Mouse (Mus musculus) liver, postnatal 0 days (tissue): ENCODE measurements around the gene Sv2a. TPM values are rescaled to one million over a fixed set of nuclear protein-coding genes. Genes with fewer than 3 reads are reported as not detected.
"Not testable (repeated sequence)": the region's sequence is repeated elsewhere in the genome, so short reads cannot be mapped to it uniquely, and the experiment has no call there.

ENCODE experiments used
- ATAC-seq: fragments of 200-750 bp; cut with Nextera tagmentation; 2 replicates; pipeline ENCODE4 v1.8.0; 2017; ENCODE audit warnings: mild to moderate bottlenecking, moderate library complexity
- DNase-seq: peaks from one replicate; pipeline ENCODE4 v3.0.0-alpha.2; 2016
- H3K27ac ChIP-seq: fragments of 300-500 bp; sonication (generic); 2 replicates; pipeline ENCODE4 v1.5.1; 2014; ENCODE audit warnings: antibody characterized with exemption, moderate library complexity, mild to moderate bottlenecking, low read depth
- H3K27me3 ChIP-seq: fragments of 300-500 bp; sonication (generic); 2 replicates; pipeline ENCODE4 v1.6.1; 2014; ENCODE audit warnings: low read length, control low read depth, mixed read lengths; ENCODE audit not compliant: insufficient read depth
- H3K36me3 ChIP-seq: fragments of 300-500 bp; sonication (generic); replicated peaks from 2 replicates; pipeline ENCODE4 v1.6.1; 2014; ENCODE audit warnings: mild to moderate bottlenecking, control low read depth, low read length, moderate library complexity, mixed read lengths; ENCODE audit not compliant: insufficient read depth
- H3K4me1 ChIP-seq: fragments of 300-500 bp; sonication (generic); 2 replicates; pipeline ENCODE4 v1.6.1; 2014; ENCODE audit warnings: antibody characterized with exemption, mild to moderate bottlenecking, control low read depth; ENCODE audit not compliant: insufficient read depth
- H3K4me2 ChIP-seq: fragments of 300-500 bp; sonication (generic); 2 replicates; pipeline ENCODE4 v1.6.1; 2014; ENCODE audit warnings: low read depth, mild to moderate bottlenecking, low read length, moderate library complexity, mixed read lengths
- H3K4me3 ChIP-seq: fragments of 300-500 bp; sonication (generic); 2 replicates; pipeline ENCODE4 v1.5.1; 2014; ENCODE audit warnings: low read depth, low read length
- H3K9ac ChIP-seq: fragments of 300-500 bp; sonication (generic); replicated peaks from 2 replicates; pipeline ENCODE4 v1.6.1; 2014; ENCODE audit warnings: mild to moderate bottlenecking, moderate library complexity
- H3K9me3 ChIP-seq: fragments of 300-500 bp; sonication (generic); 2 replicates; pipeline ENCODE4 v1.6.1; 2016; ENCODE audit warnings: mild to moderate bottlenecking, control low read depth, low read length, mixed read lengths
- CTCF ChIP-seq: sonication (generic); IDR thresholded peaks from 2 replicates; pipeline ENCODE4 v1.5.1; 2016; ENCODE audit warnings: antibody characterized with exemption, low read depth
- EP300 ChIP-seq: IDR thresholded peaks from 2 replicates; pipeline ENCODE4 v1.6.1; 2016; ENCODE audit warnings: antibody characterized with exemption, low read depth, mild to moderate bottlenecking
- WGBS: fragments of 180-500 bp; shearing (Covaris S2); extraction: QIAGEN DNeasy Blood & Tissue Kit; methylation state at CpG from one replicate; pipeline ENCODE4 v1.1.7; 2014; ENCODE audit not compliant: insufficient replicate concordance; 5-methylcytosine and 5-hydroxymethylcytosine counted together
- polyA plus RNA-seq: library from polyadenylated mRNA; unstranded; fragments of >200 nt; fragmentation: Nextera tagmentation; extraction: Ambion mirVana; gene quantifications from 2 replicates; pipeline ENCODE4 v1.2.1, GENCODE M21; 2015

Gene Sv2a
- polyA plus RNA-seq, 1 experiment from 2014 or later = 0.08 TPM

DNA sequence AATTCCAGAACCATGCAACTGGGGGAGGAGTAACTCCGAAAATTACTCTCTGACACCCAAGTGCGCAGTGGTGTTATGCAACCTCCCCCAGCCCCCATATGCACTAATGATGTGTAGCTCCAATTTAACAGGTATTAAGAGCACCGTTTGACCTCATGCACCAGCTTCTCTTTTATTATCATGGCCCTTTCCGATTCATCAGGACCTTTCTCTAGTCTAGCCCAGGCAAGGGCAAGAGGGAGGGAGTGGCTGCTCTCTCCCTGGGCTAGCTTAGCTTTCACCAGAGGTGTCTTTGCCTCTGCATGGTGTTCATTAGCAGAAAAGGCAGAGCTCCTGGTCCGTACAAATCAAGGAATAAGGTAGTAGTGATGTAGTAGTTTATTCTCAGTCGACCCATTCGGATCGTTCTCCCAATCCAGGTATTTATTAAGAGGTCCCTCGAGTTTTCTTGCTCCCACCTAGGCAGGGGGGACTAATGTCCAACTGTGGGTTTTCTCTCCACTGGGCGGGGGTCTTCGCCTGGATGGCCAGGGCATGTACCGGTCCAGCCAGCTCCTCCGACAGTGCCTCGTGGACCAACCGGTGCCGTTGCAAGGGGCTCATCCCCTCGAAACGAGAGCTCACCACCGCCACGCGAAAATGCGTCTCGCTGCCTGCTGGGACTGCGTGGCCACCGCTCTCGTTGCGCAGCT lies 15.6 kb downstream of the Sv2a start:
- H3K9ac ChIP-seq = peak overlapping the region; percentile 61
- TF ChIP-seq CTCF (no peak), EP300 (no peak)
- peak overlapping the region; percentile 55 for H3K4me3 ChIP-seq
- ATAC-seq (no peak), DNase-seq (no peak)
- no peaks in the 10 kb centered on the region for H3K36me3 ChIP-seq
- H3K4me2 ChIP-seq = peak overlapping the region; percentile 85
- H3K27me3 ChIP-seq = no peaks in the 10 kb centered on the region
- H3K4me1 ChIP-seq = peaks cover 15% of the 10 kb centered on the region
- H3K27ac ChIP-seq = peak overlapping the region; percentile 88; the same call in 1 of the 2 replicates
- WGBS = 21% methylated on average over 27 of the region's 27 CpGs
- no peaks in the 10 kb centered on the region; the same call in 1 of the 2 replicates for H3K9me3 ChIP-seq

DNA sequence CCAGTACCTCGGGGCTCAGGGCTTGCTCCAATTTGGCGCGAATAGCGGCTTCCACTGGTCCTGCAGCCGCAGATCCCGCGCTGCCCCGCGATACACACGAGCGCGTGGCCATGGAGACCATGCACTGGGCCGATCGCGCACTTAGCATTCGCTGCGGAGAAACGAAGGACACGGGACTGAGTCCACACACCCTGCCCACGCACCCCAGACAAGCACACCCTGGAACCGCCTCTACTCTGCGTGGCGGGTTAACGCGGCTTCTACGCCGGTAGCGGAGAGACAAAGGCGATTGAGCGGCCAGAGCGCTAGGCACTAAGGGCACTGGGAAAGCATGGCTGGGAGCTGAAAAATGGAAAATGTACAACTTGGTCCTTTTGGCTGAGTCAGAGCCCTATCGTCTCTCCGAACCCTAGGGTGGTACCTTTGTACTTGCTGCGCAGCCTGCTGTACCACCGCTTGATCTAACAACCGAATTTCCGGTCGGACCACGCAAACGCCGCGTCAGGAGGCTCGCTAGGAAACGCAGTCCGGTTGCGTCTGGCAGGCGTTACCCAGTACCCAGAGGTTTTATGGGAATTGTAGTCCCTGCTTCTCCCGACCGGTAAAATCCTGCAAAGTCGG lies 16.3 kb downstream of the Sv2a start:
- Histone ChIP-seq H3K9ac (peak overlapping the region; percentile 61), H3K27ac (peak overlapping the region; percentile 88), H3K4me2 (peak overlapping the region; percentile 85), H3K4me1 (peaks cover 15% of the 10 kb centered on the region), H3K4me3 (peak overlapping the region; percentile 55), H3K36me3 (no peaks in the 10 kb centered on the region), H3K27me3 (no peaks in the 10 kb centered on the region), H3K9me3 (no peaks in the 10 kb centered on the region; the same call in 1 of the 2 replicates)
- DNase-seq (peak; percentile 87), ATAC-seq (peak; percentile 89)
- peak; percentile 49; the same call in 1 of the 2 replicates for TF ChIP-seq EP300
- peak; percentile 22; the same call in 1 of the 2 replicates for TF ChIP-seq CTCF
- under 1% methylated on average over 50 of the region's 50 CpGs for WGBS

DNA sequence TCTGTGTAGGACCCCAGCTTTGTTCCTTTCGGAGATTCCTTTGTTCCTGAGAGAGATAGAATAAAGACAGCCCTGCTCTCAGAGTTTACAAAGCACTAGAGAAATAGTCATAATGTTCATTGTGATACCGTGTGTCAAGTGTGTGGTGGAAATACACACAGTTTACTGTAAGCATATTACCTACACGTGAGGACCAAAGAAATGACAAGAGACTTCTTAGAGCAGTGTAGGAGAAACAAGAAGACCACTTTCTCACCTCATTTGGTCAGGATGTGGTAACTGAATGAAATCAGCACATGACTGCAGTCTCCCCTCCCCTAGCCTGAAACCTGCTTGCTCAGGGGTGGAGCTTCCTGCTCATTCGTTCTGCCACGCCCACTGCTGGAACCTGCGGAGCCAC lies 17.2 kb downstream of the Sv2a start:
- no peaks in the 10 kb centered on the region; the same call in 1 of the 2 replicates for H3K9me3 ChIP-seq
- peak; percentile 22 for ATAC-seq
- no peak for DNase-seq

DNA sequence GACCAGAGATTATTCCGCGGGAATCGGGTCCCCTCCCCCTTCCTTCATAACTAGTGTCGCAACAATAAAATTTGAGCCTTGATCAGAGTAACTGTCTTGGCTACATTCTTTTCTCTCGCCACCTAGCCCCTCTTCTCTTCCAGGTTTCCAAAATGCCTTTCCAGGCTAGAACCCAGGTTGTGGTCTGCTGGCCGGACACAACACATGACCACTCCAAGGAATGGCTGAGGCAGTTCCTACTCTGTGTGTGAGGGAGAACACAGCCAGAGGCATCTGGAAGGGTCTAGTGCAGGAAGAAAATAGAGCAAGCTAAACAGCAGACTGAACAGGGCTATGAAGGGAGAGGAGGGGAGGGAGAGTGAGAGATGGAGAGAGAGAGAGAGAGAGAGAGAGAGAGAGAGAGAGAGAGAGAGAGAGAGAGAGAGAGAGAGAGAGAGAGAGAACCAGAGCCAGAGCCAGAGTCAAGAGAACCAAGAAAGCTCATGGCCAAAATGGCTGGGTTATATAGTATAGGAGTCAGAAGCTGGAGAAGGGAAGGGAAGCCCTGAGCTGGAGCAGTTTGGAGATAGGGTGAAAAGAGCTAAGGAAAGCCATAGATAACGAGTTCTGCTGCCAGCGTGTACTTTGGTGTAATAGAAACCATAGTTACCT lies 17.8 kb downstream of the Sv2a start:
- ATAC-seq, H3K9me3 ChIP-seq, H3K27me3 ChIP-seq, H3K4me2 ChIP-seq, H3K4me3 ChIP-seq, DNase-seq, H3K27ac ChIP-seq, H3K9ac ChIP-seq, H3K36me3 ChIP-seq: not testable (repeated sequence)
- WGBS = 30% methylated on average over 5 of the region's 8 CpGs
- H3K4me1 ChIP-seq = peaks cover 15% of the 10 kb centered on the region

More for the DNA sequence above, 17.2 kb downstream of the Sv2a start:
- 15% methylated on average over 6 of the region's 6 CpGs for WGBS
- Histone ChIP-seq H3K36me3 (no peaks in the 10 kb centered on the region), H3K27me3 (no peaks in the 10 kb centered on the region), H3K4me1 (peaks cover 15% of the 10 kb centered on the region), H3K4me3 (peak overlapping the region; percentile 55), H3K9ac (peak overlapping the region; percentile 51; the same call in 1 of the 2 replicates), H3K27ac (peak overlapping the region; percentile 20; the same call in 1 of the 2 replicates), H3K4me2 (peak overlapping the region; percentile 85)
- TF ChIP-seq EP300 = no peak
- no peak for TF ChIP-seq CTCF

DNA sequence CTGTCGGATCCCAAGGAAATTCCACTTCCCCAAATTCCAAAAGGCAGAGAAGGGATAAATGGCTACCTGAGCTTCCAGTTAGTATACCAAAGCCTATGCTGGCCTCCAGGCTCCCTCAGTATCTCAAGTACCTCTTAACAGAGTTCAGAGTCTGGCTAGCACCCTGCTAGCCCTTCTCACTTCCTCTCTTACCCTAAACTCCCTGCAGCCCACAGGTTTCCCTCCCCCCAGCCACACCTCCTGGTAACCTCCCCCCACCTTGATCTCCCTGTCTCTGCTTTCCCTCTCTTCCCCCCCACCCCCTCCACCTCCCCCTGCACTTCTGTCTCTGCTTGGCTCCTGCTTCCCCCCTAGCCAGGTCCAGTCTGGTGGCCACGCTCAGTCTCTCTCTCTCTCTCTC lies 18.8 kb downstream of the Sv2a start:
- TF ChIP-seq CTCF = no peak
- TF ChIP-seq EP300 = no peak
- no peak overlapping the region for H3K27ac ChIP-seq
- H3K9ac ChIP-seq = no peak overlapping the region
- H3K36me3 ChIP-seq = no peaks in the 10 kb centered on the region
- H3K4me2 ChIP-seq = no peak overlapping the region
- H3K4me1 ChIP-seq = peaks cover 15% of the 10 kb centered on the region
- no peak overlapping the region for H3K4me3 ChIP-seq
- DNase-seq = no peak
- no peaks in the 10 kb centered on the region; the same call in 1 of the 2 replicates for H3K9me3 ChIP-seq
- H3K27me3 ChIP-seq = no peaks in the 10 kb centered on the region
- WGBS = 46% methylated on average over 2 of the region's 2 CpGs
- no peak for ATAC-seq

DNA sequence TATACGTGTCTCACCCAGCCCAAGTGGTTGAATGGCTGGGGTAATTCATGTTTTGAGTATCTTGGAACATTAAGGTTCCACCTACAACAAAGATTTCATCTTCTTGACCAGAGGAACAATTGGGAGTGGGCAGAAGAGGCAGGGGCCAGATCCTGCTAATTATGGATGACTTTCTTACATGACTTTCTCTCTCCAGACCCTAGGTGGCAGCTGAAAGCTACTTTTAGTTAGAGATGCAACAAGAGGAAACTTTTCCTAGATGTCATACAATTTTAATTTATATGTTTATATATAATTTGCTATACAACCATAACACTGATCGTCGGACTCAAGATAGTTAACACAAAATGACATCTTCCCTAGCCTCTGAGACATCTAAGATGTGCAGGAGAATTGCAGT lies 26.9 kb downstream of the Sv2a start:
- H3K4me1 ChIP-seq = peaks cover 4% of the 10 kb centered on the region; the same call in 1 of the 2 replicates
- no peaks in the 10 kb centered on the region for H3K36me3 ChIP-seq
- WGBS = 79% methylated on average over 3 of the region's 3 CpGs
- no peak overlapping the region for H3K27ac ChIP-seq
- H3K9ac ChIP-seq = no peak overlapping the region
- DNase-seq = no peak
- H3K9me3 ChIP-seq = no peaks in the 10 kb centered on the region
- no peak overlapping the region for H3K4me2 ChIP-seq
- TF ChIP-seq CTCF (peak; percentile 33), EP300 (no peak)
- no peak for ATAC-seq
- no peaks in the 10 kb centered on the region for H3K27me3 ChIP-seq
- no peak overlapping the region for H3K4me3 ChIP-seq
